Mouse (Mus musculus) heart, postnatal 0 days (tissue): Measurements from ENCODE around the gene Lamb3.

ENCODE experiments used
- CTCF ChIP-seq: IDR thresholded peaks from 2 replicates; pipeline ENCODE4 v1.5.1; 2016; ENCODE audit warnings: antibody characterized with exemption, control low read depth, low read depth
- EP300 ChIP-seq: IDR thresholded peaks from 2 replicates; pipeline ENCODE4 v1.6.1; 2016; ENCODE audit warnings: antibody characterized with exemption, low read depth

DNA sequence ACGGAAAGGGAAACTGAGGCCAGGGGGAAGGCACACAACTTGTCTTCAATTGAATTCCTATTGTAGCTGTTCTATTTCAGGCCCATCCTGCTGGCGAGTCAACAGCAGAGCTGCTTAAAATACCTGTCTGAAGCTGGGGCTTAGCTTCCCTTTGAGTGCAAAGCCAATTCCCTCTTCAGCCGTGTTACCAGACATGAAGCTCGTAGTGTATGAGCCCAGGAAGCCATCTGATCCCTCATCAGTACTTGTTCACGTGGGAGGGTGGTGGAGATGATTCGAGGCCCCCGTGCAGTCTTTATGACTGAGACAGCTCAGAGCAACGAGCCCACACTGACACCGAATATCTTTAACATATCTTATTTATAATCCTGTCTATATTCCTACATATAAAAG lies 108.9 kb downstream of the Lamb3 start:
- no peak for TF ChIP-seq EP300
- TF ChIP-seq CTCF, result no peak
